Mouse (Mus musculus) 416B (cell line): ENCODE results near the gene Hyou1.
A peak's percentile ranks its signal among the peaks of the same experiment; 100 is the strongest.
"Not testable (repeated sequence)": the region's sequence is repeated elsewhere in the genome, so short reads cannot be mapped to it uniquely, and the experiment has no call there.

Experiments used
- DNase-seq: peaks from one replicate; pipeline ENCODE4 v3.0.0; 2011; ENCODE audit warnings: low read depth

The Hyou1 gene

DNA sequence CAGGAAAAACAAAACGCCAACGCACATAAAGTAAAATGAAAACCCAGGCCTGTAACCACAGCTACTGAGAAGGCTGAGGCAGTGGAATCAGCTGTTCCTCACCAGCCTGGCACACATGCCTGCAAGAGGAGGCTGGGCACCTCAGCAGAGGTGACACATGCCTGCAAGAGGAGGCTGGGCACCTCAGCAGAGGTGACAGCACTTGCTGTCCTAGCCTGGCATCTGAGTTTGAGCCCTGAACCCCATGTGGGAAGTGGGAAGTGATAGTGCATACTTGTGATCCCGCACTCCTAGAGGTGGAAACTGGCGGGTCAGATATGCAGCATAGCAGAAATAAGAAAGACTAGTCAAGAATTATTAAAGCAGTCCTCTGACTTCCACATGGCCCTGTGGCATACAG, 27.9 kb upstream of the Hyou1 start:
- no peak for DNase-seq

DNA sequence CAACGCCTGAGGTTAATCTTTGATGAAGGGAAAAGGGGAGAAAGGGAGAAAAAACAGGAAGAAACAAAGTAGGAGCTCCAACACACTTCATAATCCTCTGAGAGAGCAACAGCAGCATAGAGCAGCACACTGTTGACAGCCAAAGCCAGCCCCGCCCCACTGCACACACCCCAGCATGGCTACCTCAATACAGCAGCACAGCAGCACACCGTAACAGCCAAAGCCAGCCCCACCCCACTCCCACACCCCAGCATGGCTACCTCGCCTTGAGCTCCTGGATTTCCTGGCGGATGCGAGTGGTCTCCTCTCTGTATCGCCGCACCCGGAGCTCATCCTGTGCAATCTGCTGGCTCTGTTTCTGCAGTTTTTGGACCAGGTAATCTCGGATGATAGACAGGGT, 27.0 kb upstream of the Hyou1 start:
- no peak for DNase-seq

DNA sequence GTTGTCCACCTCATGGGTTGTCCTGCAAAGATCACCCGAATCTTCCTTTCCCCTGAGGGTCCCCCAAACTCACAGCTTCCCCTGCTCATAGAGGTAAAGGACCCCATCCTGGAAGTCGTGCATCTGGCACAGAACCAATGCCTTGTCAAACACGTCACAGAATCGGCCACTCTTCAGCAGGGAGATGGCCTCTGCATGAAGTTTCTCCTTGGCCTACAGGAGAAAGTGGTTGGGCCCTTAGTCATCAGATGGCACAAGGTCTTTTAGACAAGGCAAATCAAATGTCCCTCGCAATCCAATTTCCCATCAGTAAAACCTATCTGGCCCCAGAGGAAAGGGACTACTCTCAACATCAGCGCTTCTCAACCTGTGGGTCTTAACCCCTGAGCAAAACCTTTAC, 26.1 kb upstream of the Hyou1 start:
- no peak for DNase-seq

DNA sequence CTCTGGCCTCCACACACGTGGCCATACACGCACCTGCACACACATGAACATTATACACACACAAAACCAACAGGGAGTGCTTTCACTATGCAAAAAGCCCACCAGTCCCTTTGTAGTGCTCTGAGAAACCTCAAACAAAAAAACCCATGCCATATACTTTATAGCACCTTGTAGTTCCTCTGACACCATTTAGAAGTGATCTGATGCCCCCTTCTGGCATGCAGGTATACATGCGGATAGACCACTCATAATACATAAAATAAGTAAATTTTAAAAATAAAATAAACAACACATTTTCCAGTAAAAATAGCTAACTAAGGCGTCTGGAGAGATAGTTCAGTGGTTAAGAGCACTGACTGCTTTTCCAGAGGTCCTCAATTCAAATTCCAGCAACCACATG, 22.1 kb upstream of the Hyou1 start:
- peak; percentile 80 for DNase-seq

DNA sequence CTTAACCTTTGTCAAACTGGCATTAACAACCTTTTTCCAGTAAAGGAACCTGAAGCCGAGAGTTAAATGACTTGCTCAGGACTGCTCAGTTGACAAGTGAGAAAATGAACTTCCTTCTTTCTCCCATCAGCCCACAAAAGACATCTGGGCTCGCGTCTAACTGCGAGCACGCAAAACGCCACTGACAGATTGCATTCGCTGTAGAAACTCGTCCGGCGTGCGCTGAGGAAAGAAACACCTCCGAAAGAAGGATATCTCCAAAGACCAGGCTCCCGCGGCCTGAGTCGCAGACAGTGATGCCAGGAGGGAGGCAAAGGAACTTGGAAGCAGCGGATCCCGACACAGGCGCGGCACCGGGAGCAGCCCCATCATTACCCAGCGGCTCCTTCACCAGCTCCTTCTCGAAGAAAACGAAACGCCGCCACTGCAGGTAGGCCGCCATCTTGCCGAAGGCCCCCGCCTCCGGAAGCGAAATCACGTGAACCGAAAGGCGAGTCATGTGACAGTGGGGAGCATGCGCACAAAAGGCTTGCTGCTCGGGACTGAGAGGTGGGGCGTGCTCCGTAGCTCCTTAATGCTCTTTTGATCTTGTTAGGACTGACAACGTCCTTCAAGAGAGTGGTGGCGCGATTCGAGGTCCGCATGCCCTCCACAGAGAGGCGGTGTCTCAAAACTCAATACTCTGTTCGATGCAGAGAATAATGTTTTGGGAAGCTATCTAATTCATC, 17.9 kb upstream of the Hyou1 start, which contains the start of gene Vps11:
Vps11 (minus strand) TSS at position 481 of the 728 bp plus-strand sequence.
- DNase-seq, result peak; percentile 98

DNA sequence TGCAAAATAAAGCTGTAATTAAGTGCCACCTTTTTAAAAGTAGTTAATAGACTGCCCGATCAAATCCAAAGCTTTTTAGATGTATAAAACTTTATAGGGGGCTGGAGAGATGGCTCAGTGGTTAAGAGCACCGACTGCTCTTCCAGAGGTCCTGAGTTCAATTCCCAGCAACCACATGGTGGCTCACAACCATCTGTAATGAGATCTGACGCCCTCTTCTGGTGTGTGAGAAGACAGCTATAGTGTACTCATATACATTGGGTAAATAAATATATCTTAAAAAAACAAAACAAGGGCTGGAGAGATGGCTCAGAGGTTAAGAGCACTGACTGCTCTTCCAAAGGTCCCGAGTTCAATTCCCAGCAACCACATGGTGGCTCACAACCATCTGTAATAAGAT, 17.4 kb upstream of the Hyou1 start:
- DNase-seq, result not testable (repeated sequence)

DNA sequence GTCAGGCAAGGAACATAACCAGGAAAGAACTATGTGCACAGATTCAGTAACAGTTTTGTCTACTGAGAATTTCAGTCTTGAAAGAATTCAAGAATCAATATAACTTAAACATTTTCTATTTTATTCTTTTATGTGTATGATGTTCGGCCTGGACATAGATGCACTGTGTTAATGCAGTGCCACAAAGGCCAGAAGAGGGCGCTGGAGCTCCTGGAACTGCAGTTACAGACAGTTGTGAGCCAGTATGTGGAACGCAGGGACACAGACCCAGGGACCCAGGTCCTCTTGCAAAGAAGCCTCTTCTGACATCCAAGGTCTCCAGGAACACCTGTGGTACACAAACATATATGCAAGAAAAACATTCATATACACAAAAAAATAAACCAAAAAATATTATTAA, 14.8 kb upstream of the Hyou1 start:
- peak; percentile 58 for DNase-seq

DNA sequence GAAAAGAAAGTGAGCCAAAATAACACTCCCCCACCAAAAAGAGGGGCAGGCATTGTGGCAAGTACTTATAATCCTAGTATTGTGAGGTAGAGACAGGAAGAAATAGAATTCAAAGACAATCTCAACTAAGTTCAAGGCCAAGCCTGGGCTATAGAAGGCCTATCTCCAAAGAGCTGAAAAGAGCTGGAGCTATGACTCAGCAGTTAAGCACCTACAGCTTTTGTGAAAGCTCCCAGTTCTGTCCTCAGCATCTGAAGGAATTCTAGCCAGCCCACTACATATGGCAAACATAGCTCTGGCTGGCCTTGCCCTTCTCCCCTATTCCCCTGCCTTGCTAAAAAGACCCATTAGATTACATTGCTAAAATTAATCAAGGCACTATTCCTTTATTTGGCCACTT, 5.9 kb upstream of the Hyou1 start:
- DNase-seq, result no peak

DNA sequence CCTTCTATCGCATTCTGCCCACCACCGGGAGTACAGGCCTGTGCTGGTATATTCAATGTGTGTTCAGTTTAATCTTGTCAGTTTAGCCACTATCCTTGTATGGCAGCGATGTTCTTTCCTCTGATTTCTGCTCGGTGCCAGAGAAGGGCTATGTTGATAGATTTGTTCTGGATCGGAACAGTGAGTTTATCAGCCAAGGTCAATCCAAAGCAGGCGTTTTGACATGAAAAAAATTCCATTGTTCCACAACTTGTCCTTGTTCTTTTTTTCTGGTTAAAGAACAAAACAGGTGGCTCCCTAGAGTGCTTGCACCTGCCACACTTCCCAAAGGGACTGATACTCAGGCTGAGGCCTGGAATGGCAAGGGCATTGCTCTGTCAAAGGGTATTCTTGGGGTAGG, 3.1 kb upstream of the Hyou1 start:
- no peak for DNase-seq

DNA sequence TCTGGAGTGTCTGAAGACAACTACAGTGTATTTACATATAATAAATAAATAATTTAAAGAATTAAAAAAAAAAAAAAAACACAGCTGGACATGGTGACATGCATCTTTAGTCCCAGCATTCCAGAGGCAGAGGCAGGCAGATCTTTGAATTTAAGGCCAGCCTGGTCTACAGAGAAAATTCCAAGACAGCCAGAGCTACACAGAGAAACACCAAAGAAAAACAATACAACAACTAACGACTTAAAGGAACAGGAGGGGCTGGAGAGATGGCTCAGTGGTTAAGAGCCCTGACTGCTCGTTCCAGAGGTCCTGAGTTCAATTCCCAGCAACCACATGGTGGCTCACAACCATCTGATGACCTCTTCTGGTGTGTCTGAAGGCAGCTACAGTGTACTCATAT, 2.0 kb upstream of the Hyou1 start:
- not testable (repeated sequence) for DNase-seq

DNA sequence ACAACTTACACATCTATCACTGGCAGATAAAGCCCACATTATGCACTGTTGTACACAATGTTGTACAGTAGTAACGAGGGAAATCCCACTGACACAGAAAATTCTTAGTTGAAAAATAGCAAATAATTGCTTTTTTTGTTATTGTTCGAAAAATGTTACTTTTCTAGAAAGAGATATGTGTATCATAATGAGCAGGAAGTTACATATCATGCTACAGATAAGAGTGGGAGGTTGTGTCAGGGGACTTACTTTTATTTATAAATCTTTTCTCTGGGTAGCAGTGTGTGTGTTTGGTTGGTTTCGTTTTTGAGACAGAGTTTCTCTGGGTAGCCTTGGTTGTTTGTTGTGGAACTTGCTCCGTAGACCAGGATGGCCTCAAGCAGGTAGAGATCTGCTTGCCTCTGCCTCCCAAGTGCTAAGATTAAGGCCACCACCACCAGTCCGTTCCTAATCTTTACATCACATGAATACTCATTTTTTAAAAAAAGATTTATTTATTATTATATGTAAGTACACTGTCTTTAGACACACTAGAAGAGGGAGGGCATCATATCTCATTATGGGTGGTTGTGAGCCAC, 1.0 kb upstream of the Hyou1 start:
- DNase-seq, result peak; percentile 40

DNA sequence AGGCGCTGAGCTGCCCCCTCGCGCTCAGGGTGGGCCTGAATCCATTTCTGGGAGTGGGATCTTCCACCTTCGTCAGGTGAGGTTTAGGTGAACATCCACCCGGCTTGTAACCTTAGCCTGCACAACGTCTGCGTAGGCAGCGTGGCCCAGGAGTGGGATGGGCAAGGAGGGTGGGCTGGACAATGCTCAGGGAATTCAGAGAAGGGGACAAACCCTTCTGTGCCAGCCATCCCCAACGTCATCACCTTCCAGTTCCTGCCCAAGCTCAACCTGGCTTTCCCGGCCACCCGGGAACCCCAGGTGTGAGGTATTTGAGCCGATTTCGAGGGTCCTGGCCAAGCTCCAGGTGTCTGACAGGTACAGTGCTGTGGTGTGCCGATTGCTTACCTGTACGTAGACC, 572 bp downstream of the Hyou1 start:
- DNase-seq, result no peak

DNA sequence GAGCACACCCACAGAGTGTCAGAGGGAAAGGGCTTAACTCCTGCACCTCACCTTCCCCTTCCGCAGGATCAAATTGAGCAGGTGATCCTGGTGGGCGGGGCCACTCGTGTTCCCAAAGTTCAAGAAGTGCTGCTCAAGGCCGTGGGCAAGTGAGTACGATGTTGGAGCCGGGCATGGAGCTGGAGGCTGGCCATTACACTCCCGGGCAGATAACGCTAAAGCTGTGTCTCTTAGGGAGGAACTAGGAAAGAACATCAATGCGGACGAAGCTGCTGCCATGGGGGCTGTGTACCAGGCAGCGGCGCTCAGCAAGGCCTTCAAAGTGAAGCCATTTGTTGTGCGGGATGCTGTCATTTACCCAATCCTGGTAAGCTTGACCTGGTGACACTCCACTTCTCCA, 5.3 kb downstream of the Hyou1 start:
- DNase-seq, result no peak

DNA sequence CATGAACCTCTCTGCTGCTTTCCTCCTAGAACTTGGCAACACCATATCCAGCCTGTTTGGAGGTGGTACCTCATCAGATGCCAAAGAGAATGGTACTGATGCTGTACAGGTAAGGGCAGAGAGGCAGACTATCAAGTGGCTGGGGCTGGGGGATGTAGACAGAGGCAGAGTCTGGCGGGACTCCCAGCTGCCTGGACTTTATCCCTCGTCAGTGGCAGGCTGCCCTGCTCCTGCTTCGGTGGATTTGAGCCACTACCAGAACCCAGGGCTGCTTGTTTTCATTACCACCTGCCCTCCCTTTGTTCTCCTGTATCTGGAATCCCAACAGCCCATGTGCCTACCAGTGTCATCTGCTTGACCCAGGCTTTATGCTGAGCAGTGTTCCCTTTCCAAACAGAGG, 7.9 kb downstream of the Hyou1 start:
- DNase-seq, result no peak

DNA sequence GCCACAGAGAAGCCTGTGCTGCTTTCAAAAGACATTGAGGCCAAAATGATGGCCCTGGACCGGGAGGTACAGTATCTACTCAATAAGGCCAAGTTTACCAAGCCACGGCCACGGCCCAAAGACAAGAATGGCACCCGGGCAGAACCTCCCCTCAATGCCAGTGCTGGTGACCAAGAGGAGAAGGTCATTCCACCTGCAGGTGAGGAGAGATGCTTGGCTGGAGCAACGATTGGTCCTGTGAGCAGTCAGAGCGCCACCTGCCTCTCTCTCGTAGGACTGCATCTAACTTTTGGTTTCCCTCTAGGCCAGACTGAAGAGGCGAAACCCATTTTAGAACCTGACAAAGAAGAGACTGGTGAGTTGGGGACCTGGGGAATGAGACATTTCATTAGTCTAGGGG, 10.0 kb downstream of the Hyou1 start:
- peak; percentile 60 for DNase-seq

DNA sequence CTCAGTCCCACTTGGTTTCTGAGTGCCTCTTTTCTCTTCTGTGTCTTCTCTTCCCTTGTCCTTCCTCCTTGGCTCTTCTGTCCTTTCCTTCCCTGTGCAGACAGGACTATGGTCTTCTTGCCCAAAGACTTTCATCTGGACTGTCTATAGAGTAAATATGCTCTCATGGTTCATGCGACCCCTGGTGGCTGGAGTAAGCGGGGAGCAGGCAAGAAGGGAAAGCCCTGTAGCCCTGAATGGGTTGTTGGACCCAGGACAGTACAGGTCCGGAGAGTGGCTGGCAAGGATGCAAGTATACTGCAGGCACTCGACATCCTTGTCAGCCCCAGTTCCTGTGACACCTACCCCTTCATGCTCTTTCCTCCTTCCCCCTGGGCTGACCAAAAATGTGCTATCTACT, 12.2 kb downstream of the Hyou1 start:
- DNase-seq, result peak; percentile 68

DNA sequence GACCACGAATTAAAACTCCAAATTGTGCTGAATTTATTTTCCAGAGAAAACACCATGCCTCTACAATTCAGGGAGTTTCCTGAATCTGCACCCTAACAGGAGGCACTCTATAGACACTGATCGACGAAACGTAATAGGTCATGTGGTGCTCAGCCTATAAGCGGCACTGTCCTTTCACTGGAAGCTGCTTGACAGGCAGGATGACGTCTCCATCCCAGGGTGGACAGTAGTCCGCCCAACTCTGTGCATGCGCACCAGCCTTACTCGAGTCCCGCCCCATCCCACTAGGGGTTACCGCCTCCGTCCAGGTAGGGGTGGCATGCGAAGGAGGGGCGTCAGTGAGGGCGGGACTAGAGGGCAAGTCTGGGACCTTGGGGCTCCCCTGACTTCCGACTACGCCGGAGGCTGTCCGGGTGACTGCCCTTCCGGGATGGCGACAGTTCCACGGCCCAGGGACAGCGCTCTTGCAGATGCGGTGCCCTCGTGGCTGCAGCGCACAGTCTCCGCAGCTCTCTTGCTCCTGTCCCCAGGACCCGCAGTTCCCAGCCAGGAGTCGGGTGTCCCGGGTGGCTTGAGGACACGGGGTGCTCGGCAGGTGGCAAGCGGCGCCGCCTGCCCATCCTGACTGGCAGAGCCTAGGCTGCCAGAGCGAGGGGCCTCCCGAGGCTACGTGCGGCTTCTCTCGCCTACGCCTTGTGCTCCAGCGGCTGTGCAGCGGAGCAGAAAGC, 17.6 kb downstream of the Hyou1 start, which contains the start of gene Slc37a4:
Slc37a4 (plus strand) TSS at position 169 of the 728 bp plus-strand sequence.
- peak; percentile 100 for DNase-seq

DNA sequence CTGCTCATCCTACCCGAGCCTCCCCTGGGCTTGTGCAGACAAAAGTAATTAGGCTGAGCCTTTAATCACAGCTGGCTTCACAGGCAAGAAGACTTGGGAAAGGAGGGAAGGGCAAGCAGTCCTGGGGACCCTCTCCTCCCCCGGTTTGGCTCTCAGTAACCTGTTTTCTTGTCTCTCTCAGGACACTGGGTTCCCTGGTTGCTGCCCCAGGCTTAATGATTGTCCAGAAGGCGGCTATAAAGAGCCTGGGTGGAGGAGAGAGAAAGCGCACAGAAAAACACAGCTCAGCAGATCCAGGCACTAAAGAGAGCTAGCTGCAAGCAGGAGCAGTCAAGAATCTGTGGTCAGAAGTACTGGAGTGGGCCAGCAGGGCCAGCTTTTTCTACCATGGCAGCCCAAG, 18.8 kb downstream of the Hyou1 start:
- no peak for DNase-seq

DNA sequence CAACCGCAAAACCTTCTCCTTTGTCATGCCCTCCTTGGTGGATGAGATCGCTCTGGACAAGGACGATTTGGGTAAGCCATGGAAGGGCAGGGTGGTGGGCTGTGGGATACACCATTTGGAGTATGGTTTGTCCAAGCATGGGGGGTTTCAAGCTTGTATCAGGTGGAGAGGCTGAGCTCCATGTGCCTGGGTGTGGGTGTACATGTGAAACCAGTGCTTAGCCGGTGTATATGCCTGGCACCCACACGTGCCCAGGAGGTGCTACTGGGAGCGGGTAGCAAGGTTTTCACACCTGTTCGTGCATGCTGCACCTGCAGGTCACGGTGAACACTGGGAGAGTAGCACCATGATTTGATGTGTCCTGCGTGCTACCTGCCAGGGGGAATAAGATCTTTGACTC, 19.3 kb downstream of the Hyou1 start:
- no peak for DNase-seq

DNA sequence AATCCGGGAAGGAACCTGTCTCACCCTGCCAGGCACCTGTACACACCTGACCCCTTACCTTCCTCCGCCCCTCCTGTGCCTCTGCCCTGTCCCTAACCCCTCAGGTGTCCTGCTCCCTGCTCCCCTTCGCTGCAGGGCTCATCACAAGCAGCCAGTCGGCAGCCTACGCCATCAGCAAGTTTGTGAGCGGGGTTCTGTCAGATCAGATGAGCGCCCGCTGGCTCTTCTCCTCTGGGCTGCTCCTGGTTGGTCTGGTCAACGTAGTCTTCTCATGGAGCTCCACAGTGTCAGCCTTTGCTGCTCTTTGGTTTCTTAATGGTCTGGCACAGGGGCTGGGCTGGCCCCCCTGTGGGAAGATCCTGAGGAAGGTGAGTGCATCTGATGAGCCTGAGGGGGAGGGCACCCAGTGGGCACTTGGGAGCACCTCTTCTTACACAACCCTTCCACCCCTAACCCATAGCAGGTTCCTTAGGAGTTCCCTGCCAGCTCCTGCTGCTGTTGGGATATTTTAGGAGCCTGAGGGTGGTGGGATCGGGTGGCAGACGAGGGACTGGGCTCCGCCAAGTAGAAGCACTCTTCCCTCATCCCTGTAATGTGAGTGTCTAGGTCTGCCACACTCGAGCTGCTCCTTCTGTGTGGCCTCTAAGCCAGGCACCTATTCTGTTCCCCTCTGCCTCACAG, 20.0 kb downstream of the Hyou1 start:
- DNase-seq, result no peak

DNA sequence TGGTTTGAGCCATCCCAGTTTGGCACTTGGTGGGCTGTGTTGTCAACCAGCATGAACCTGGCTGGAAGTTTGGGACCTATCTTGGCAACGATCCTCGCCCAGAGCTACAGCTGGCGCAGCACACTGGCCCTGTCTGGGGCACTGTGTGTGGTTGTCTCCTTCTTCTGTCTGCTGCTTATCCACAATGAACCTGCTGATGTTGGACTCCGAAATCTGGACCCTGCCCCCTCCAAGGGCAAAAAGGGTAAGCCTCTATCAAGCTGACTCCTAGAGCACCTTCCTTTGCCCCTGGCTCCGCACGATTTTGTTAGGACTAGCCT, 20.5 kb downstream of the Hyou1 start:
- DNase-seq, result no peak

DNA sequence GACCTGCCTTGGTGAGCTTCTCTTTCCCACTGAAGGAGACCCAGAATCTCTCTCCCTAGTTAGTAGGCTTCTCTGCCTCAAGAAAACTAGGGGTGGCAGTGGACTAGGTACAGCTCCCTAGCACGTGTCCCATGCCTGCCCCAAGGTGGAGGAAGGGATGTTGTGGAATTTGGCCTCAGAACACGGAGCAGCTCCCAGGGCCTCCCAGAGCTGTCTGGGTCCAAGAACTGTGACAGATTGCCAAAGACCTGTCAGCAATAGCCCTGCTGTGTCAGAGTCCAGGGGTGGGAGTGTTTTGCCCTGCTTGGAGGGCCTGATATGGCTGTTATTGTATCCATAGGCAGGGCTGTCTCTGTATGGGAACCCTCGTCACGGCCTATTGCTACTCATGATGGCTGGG, 21.8 kb downstream of the Hyou1 start:
- DNase-seq, result no peak

DNA sequence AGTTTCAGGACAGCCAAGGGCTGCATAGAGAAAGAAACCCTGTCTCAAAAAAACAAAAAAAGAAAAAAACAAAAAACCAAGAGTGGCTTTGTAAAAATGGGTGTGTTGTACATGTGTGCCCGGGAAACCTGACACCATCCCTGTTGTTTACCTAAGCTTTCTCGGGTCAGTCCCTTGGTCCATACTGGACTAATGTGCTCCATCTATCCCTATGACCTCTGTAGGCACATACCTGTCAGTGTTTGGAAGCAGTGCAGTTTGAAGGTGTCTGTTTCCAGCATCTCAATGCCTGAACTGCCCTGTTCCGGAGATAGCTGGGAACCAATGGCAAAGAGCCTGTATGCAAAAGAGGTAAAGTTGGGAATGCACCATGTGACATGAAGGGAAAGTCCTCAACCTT, 25.7 kb downstream of the Hyou1 start:
- DNase-seq, result no peak
